Mouse (Mus musculus): ENCODE measurements around the gene Cnbp.

The Cnbp gene

GRCm38 (mm10) chr6:87850155-87850899 lies 579 bp downstream of the Cnbp start:
- peak; percentile 24 to 38 for DNase-seq (ENCODE audit: low spot score in 2 of 2)

- no peak for DNase-seq (ENCODE audit: low spot score in 2 of 2)
Measured at GRCm38 (mm10) chr6:87849780-87850154, 1.1 kb downstream of the Cnbp start.

GRCm38 (mm10) chr6:87846813-87847212 lies 4.1 kb downstream of the Cnbp start:
- DNase-seq (ENCODE audit: low spot score in 2 of 2): no peak

- no peak for DNase-seq (ENCODE audit: low spot score in 2 of 2)
Measured at GRCm38 (mm10) chr6:87845031-87845695, 5.7 kb downstream of the Cnbp start.

GRCm38 (mm10) chr6:87842254-87842653 lies 8.7 kb downstream of the Cnbp start:
- no peak for DNase-seq (ENCODE audit: low spot score in 2 of 2)

- no peak for DNase-seq (ENCODE audit: low spot score in 2 of 2)
Measured at GRCm38 (mm10) chr6:87841635-87842034, 9.3 kb downstream of the Cnbp start.

- DNase-seq (ENCODE audit: low spot score in 2 of 2): no peak
Measured at GRCm38 (mm10) chr6:87839797-87840341, 11.0 kb downstream of the Cnbp start.

- DNase-seq (ENCODE audit: low spot score in 2 of 2): peak; percentile 95 to 98
Measured at GRCm38 (mm10) chr6:87838551-87839197, 12.2 kb downstream of the Cnbp start, which contains the start of gene Isy1. Gene Isy1 (minus strand): TSS chr6:87838798.

- no peak for DNase-seq (ENCODE audit: low spot score in 2 of 2)
Measured at GRCm38 (mm10) chr6:87835695-87836094, 15.2 kb downstream of the Cnbp start, which contains the start of gene Gm45140. Gene Gm45140 (minus strand): TSS chr6:87835795.

- no peak for DNase-seq (ENCODE audit: low spot score in 2 of 2)
Measured at GRCm38 (mm10) chr6:87820366-87820765, 30.5 kb downstream of the Cnbp start.

GRCm38 (mm10) chr6:87814486-87814885 lies 36.4 kb downstream of the Cnbp start:
- DNase-seq (ENCODE audit: low spot score in 2 of 2): no peak

GRCm38 (mm10) chr6:87812656-87813055 lies 38.2 kb downstream of the Cnbp start:
- no peak for DNase-seq (ENCODE audit: low spot score in 2 of 2)

- peak; percentile 88 to 90 for DNase-seq (ENCODE audit: low spot score in 2 of 2)
Measured at GRCm38 (mm10) chr6:87811675-87812338, 39.1 kb downstream of the Cnbp start, which contains the start of gene Rab43. Gene Rab43 (minus strand): TSS chr6:87812164.

GRCm38 (mm10) chr6:87810713-87811669 lies 39.9 kb downstream of the Cnbp start:
- peak; percentile 17 to 51 for DNase-seq (ENCODE audit: low spot score in 2 of 2)

GRCm38 (mm10) chr6:87810311-87810710 lies 40.6 kb downstream of the Cnbp start:
- DNase-seq (ENCODE audit: low spot score in 2 of 2): no peak

- no peak for DNase-seq (ENCODE audit: low spot score in 2 of 2)
Measured at GRCm38 (mm10) chr6:87809651-87810161, 41.2 kb downstream of the Cnbp start.

- no peak for DNase-seq (ENCODE audit: low spot score in 2 of 2)
Measured at GRCm38 (mm10) chr6:87809144-87809543, 41.8 kb downstream of the Cnbp start.

GRCm38 (mm10) chr6:87808521-87808920 lies 42.4 kb downstream of the Cnbp start:
- DNase-seq (ENCODE audit: low spot score in 2 of 2): no peak

GRCm38 (mm10) chr6:87807735-87808440 lies 43.0 kb downstream of the Cnbp start:
- DNase-seq (ENCODE audit: low spot score in 2 of 2): no peak

GRCm38 (mm10) chr6:87806857-87807256 lies 44.0 kb downstream of the Cnbp start:
- DNase-seq (ENCODE audit: low spot score in 2 of 2): no peak
